Mouse (Mus musculus) small intestine, adult 2 months (tissue): Measurements from ENCODE around the gene Slc35e4.

ENCODE experiments used
- CTCF ChIP-seq: fragments of 200-500 bp; IDR thresholded peaks from 2 replicates; pipeline ENCODE4 v1.5.1; 2012; ENCODE audit warnings: low read depth, mild to moderate bottlenecking, control low read depth, inconsistent platforms, low read length, moderate library complexity, mixed read lengths; ENCODE audit not compliant: insufficient replicate concordance, insufficient read length; ENCODE audit errors: extremely low read depth
- POLR2A ChIP-seq: fragments of 200-500 bp; IDR thresholded peaks from 2 replicates; pipeline ENCODE4 v1.6.1; 2012; ENCODE audit warnings: low read depth, mild to moderate bottlenecking, control low read depth, inconsistent platforms, low read length, moderate library complexity

DNA sequence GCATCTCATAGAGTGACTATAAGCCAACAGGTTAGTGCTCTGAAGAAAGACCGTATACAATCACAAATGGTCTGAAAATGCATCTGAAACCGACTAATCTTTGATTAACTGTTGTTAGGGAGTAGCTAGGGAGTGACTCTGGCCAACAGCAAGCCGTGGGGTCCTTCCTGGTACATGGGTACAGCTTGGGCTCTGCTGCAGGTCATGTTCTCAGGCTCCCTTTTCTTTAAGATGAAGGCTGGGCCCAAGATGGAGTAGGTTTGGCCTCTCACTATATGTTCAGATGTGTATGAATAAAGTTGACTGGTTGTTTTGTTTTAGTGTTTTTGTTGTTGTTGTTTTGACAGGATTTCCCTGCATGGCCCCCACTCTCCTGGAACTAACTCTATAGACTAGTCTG lies 47.3 kb upstream of the Slc35e4 start:
- no peak for TF ChIP-seq CTCF
- no peak for TF ChIP-seq POLR2A
